Mouse (Mus musculus) neural tube, embryonic 11.5 days (tissue): ENCODE results near the gene Pfkl. TPM values are rescaled to one million over a fixed set of nuclear protein-coding genes. Genes with fewer than 3 reads are reported as not detected.

Experiments used
- ATAC-seq: fragments of 200-750 bp; cut with Nextera tagmentation; 2 replicates; pipeline ENCODE4 v1.8.0; 2017; ENCODE audit warnings: moderate number of reproducible peaks, mild to moderate bottlenecking, moderate TSS enrichment, moderate library complexity; ENCODE audit not compliant: insufficient read depth, low FRiP score, low TSS enrichment
- DNase-seq: peaks from one replicate; pipeline ENCODE4 v3.0.0-alpha.2; 2015; ENCODE audit warnings: low spot score
- H3K27ac ChIP-seq: fragments of 300-500 bp; sonication (generic); 2 replicates; pipeline ENCODE4 v1.5.1; 2014; ENCODE audit warnings: low read depth, mild to moderate bottlenecking, low read length
- H3K27me3 ChIP-seq: fragments of 300-500 bp; sonication (generic); 2 replicates; pipeline ENCODE4 v1.6.1; 2014; ENCODE audit warnings: mild to moderate bottlenecking, low read length, mixed read lengths; ENCODE audit not compliant: control insufficient read depth, insufficient read depth
- H3K36me3 ChIP-seq: fragments of 300-500 bp; sonication (generic); 2 replicates; pipeline ENCODE4 v1.6.1; 2014; ENCODE audit warnings: mild to moderate bottlenecking, low read length, moderate library complexity, mixed read lengths; ENCODE audit not compliant: control insufficient read depth, insufficient read depth
- H3K4me1 ChIP-seq: fragments of 300-500 bp; sonication (generic); 2 replicates; pipeline ENCODE4 v1.6.1; 2014; ENCODE audit warnings: low read length, mixed read lengths; ENCODE audit not compliant: control insufficient read depth, insufficient read depth
- H3K4me2 ChIP-seq: fragments of 300-500 bp; sonication (generic); 2 replicates; pipeline ENCODE4 v1.6.1; 2014; ENCODE audit warnings: low read depth, mild to moderate bottlenecking, moderate library complexity
- H3K4me3 ChIP-seq: fragments of 300-500 bp; sonication (generic); 2 replicates; pipeline ENCODE4 v1.5.1; 2014; ENCODE audit warnings: low read depth, low read length
- H3K9ac ChIP-seq: fragments of 300-500 bp; sonication (generic); 2 replicates; pipeline ENCODE4 v1.6.1; 2014; ENCODE audit warnings: mild to moderate bottlenecking, low read length
- H3K9me3 ChIP-seq: fragments of 300-500 bp; sonication (generic); 2 replicates; pipeline ENCODE4 v1.6.1; 2016; ENCODE audit warnings: low read length; ENCODE audit not compliant: control insufficient read depth
- WGBS: fragments of 180-500 bp; shearing (Covaris S2); extraction: QIAGEN DNeasy Blood & Tissue Kit; methylation state at CpG from one replicate; pipeline ENCODE4 v1.1.7; 2014; 5-methylcytosine and 5-hydroxymethylcytosine counted together
- polyA plus RNA-seq: library from polyadenylated mRNA; unstranded; fragments of >200 nt; fragmentation: Nextera tagmentation; extraction: Ambion mirVana; gene quantifications from 2 replicates; pipeline ENCODE4 v1.2.1, GENCODE M21; 2014

Pfkl gene
- polyA plus RNA-seq = 125 and 127 TPM in 2 replicates

DNA sequence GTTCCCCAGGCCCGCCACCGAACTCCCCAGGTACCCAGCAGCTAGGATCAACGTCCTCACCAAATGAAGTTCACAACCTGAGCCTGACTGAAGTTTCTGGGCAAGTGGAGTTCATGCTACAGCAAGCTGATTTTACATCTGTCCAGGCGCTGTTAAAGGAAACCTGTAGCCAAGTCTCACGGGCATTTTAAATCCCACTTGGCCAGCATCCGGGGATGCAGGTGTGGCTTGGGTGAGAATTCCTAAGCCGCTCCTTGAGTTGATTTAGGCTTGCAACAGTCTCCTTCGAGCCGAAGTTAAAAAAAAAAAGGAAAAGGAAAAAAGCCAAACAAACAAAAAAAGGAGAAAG is at the start of gene Pfkl:
Gene Pfkl (minus strand): TSS at position 139 of the 349 bp plus-strand sequence.
- DNase-seq (no peak), ATAC-seq (peak; percentile 9; the same call in 1 of the 2 replicates)
- Histone ChIP-seq H3K9ac (peak within 1 kb of the TSS; percentile 84), H3K36me3 (no peaks in the 10 kb centered on the region), H3K27ac (peak within 1 kb of the TSS; percentile 92), H3K4me3 (peak within 1 kb of the TSS; percentile 64), H3K27me3 (no peaks in the 10 kb centered on the region), H3K4me2 (peak within 1 kb of the TSS; percentile 81), H3K4me1 (peaks cover 15% of the 10 kb centered on the region), H3K9me3 (no peaks in the 10 kb centered on the region)
- under 1% methylated on average over 9 of the region's 9 CpGs for WGBS

DNA sequence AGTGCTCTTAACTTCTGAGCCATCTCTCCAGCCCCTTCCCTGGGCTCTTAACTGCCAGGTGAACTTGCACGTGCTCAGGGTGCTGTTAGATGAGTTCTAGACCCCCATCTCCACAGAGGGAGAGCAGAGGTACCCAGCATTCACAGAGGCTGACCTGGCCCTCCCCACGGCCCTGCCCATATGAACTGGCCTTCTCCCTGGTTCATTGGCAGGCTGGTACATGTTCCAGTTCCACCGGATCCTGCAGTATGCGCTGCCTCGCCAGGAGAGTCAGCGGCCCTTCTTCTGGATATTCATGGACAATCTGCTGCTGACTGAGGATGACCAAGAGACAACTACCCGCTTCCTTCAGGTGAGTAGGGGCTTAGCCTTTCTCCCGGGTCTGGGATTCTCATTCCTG is 47.2 kb upstream of the Pfkl start:
- no peaks in the 10 kb centered on the region for H3K36me3 ChIP-seq
- no peak overlapping the region for H3K27ac ChIP-seq
- H3K4me2 ChIP-seq = no peak overlapping the region
- WGBS = 92% methylated on average over 8 of the region's 8 CpGs
- no peaks in the 10 kb centered on the region for H3K4me1 ChIP-seq
- DNase-seq = no peak
- H3K9ac ChIP-seq = no peak overlapping the region
- H3K27me3 ChIP-seq = no peaks in the 10 kb centered on the region
- no peak overlapping the region for H3K4me3 ChIP-seq
- ATAC-seq = no peak
- H3K9me3 ChIP-seq = no peaks in the 10 kb centered on the region

DNA sequence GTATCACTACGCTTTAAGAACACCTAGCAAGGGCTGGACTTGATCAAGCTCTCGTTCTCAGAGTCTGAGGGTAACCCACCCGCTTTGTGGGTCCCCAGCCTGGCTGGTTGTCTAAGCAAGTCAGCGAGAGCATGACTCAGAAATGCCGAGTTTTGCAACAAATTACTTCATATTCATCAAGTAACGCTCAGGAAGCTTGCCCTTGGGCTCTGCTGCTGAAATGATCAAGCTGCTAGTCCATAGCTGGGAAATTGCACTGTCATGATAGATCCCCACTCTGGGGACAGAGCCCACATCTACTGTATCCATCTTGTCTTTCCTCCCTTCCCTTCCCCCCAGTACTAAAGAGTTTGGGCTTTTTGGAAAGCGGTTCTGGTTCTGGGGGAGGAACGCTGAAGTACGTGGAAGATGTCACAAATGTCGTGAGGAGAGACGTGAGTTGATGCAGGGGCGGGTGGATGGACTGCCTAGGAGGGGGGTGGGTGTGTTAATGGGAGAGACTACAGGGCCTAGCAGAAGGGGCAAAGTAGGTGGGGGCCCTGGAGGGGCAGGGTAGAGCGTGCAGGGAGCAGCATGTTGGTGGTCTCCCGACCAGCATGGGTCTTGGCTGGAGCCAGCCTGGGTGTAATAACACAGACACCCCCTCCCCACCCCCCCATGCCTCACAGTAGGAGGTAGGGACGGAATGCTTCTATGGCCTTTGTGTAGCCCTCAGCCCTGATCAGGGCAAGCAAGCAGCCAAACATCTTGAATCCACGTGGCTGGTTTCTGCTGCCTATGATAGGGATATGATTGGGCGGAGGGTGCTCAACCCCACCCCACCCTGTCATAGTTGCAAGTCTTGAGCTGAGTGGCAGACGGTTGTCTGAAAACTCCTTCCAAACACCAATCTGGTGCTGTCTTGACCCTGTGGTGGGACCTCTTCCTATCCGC is 45.0 kb upstream of the Pfkl start:
- H3K27ac ChIP-seq = no peak overlapping the region
- no peak overlapping the region for H3K9ac ChIP-seq
- no peaks in the 10 kb centered on the region for H3K27me3 ChIP-seq
- no peak for DNase-seq
- no peaks in the 10 kb centered on the region for H3K36me3 ChIP-seq
- no peak overlapping the region for H3K4me3 ChIP-seq
- H3K4me2 ChIP-seq = no peak overlapping the region
- ATAC-seq = no peak
- no peaks in the 10 kb centered on the region for H3K9me3 ChIP-seq
- WGBS = 69% methylated on average over 19 of the region's 19 CpGs
- H3K4me1 ChIP-seq = no peaks in the 10 kb centered on the region

DNA sequence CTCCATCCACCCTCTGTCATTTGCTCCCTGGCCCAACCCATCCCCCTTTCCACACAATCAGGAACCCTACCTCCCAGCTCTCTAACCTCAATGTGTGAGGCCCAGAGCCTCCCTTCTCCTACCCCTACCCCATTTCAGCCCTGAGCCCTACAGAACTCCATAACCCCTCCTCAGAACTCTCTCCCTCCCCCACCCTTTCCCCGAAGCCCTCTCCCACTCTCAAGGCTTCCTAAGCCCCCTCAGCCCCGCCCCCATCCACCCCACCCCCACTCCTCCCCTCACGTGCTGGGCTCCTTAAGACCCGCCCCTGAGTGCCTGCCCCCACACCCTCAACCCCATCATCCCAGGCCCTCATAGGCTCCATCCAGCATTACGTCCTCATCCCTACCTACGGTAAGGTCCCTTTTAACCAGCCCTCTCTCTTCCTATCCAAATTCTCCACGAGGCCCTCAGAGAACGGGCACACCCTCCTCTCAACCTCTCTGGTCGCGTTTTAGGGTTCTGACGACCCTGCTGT is 39.7 kb upstream of the Pfkl start:
- Histone ChIP-seq H3K4me2 (no peak overlapping the region), H3K9ac (no peak overlapping the region), H3K27ac (no peak overlapping the region), H3K4me1 (no peaks in the 10 kb centered on the region), H3K9me3 (no peaks in the 10 kb centered on the region), H3K27me3 (no peaks in the 10 kb centered on the region), H3K4me3 (no peak overlapping the region), H3K36me3 (no peaks in the 10 kb centered on the region)
- WGBS = 59% methylated on average over 11 of the region's 11 CpGs
- ATAC-seq (no peak), DNase-seq (no peak)

DNA sequence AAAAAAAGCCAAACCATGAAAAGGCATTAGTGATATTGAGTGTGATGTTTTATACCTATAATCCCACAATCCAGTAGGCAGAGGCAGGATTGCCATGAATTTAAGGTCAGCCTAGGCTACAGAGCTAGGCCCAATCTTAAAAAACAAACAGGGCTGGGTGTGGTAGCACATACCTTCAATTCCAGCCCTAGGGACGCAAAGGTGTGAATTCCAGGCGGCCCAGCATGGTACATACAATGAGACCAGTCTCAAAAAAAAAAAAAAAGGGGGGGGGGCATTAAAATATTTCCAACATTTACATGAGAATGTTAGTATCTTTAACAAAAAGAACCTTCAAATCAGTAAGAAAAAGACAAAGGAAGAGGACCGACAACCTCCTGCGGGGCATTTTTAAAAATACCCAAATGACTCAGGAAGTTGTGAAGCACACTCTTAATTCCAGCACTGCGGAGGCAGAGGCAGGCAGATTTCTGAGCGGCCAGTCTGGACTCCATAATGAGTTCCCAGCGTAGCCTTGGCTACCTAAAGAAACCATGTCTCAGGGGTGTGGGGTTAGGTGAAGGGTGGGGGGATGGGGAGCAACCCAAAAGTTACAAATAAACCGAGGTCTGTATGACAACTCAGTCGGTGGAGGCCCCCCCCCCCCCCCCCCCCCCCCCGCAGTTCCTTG is 38.3 kb upstream of the Pfkl start:
- Histone ChIP-seq H3K4me1 (no peaks in the 10 kb centered on the region), H3K36me3 (no peaks in the 10 kb centered on the region), H3K4me3 (no peak overlapping the region), H3K4me2 (no peak overlapping the region), H3K27ac (no peak overlapping the region), H3K9ac (no peak overlapping the region), H3K9me3 (no peaks in the 10 kb centered on the region), H3K27me3 (no peaks in the 10 kb centered on the region)
- DNase-seq = no peak
- 85% methylated on average over 9 of the region's 10 CpGs for WGBS
- no peak for ATAC-seq

DNA sequence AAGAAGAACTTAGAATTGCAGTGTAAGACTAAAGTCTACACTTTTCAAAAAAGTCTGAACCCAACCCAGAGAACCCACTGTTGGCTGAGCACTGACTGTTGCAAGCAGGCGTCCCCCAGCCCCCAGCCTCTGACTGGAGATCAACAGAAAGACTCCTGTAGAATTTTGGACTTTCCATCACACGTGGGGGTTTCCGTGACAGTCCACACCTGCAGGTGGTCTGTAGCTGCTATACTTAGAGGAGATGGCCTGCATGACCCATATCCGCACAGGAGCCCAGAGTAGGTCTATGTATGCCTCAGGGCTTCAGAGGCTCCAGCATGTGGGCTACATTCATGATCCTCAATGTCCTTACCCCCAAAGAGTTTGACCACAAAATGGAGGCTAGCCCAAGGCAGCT is 36.5 kb upstream of the Pfkl start:
- H3K27me3 ChIP-seq = no peaks in the 10 kb centered on the region
- 86% methylated on average over 4 of the region's 4 CpGs for WGBS
- no peak overlapping the region for H3K27ac ChIP-seq
- no peaks in the 10 kb centered on the region for H3K36me3 ChIP-seq
- no peak overlapping the region for H3K4me3 ChIP-seq
- DNase-seq (no peak), ATAC-seq (no peak)
- no peak overlapping the region for H3K4me2 ChIP-seq
- no peaks in the 10 kb centered on the region for H3K4me1 ChIP-seq
- H3K9ac ChIP-seq = no peak overlapping the region
- no peaks in the 10 kb centered on the region for H3K9me3 ChIP-seq

DNA sequence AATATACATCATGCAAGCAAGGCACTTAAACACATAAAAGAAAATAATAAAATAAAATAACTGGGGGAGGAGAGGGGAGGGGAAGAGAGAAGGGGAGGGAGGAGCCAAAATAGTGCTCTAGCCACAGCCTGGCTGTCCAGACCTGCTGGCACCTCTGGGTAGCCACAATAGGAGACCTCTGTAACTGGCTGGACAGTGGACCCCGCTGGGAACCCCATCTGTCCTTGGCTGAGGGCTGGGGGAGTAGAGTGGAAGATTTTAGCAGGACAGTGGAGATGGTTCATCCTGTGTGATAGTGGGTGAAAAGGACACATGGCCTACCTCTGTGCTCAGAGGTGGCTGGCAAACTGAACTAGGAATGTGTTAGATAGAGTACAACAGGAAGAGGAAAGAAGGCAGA is 34.6 kb upstream of the Pfkl start:
- no peaks in the 10 kb centered on the region for H3K27me3 ChIP-seq

DNA sequence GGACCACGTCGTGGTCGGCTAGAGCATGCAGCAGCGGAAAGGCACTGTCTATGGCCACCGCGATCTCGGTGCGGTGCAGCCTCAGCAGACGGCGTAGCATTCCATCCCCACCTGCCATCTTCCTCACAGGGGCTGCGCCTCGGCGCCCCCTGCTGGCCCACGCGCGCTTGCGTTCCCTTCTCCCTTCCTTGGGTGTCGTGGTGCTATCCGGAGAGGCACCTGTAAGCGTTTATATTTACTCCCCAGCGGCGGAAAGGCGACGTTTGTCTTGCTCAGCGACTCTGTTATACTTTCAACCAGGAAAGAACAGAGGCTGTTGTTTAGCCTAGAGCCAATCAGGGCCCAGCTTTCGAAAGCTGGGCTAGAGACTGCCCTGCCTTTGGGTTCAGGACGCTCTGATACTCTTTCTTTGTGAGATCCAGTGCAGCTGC is 33.5 kb upstream of the Pfkl start, which contains the start of gene Aire:
Gene Aire (minus strand): TSS at position 205 of the 431 bp plus-strand sequence.
- no peaks in the 10 kb centered on the region for H3K36me3 ChIP-seq
- H3K9me3 ChIP-seq = no peaks in the 10 kb centered on the region
- peak; percentile 80 for DNase-seq
- peak within 1 kb of the TSS; percentile 53 for H3K9ac ChIP-seq
- no peaks in the 10 kb centered on the region for H3K27me3 ChIP-seq
- 3% methylated on average over 27 of the region's 27 CpGs for WGBS
- H3K27ac ChIP-seq = no peak within 1 kb of the TSS
- peak within 1 kb of the TSS; percentile 20 for H3K4me3 ChIP-seq
- no peaks in the 10 kb centered on the region for H3K4me1 ChIP-seq
- H3K4me2 ChIP-seq = peak within 1 kb of the TSS; percentile 43
- ATAC-seq = peak; percentile 50

More for the DNA sequence above, 34.6 kb upstream of the Pfkl start:
- DNase-seq (no peak), ATAC-seq (no peak)
- no peak overlapping the region for H3K27ac ChIP-seq
- H3K4me1 ChIP-seq = no peaks in the 10 kb centered on the region
- H3K9me3 ChIP-seq = no peaks in the 10 kb centered on the region
- no peaks in the 10 kb centered on the region for H3K36me3 ChIP-seq
- H3K4me2 ChIP-seq = no peak overlapping the region
- no peak overlapping the region for H3K9ac ChIP-seq
- 67% methylated on average over 1 of the region's 1 CpGs for WGBS
- no peak overlapping the region for H3K4me3 ChIP-seq
